Mouse (Mus musculus) spleen, embryonic (tissue): Measurements from ENCODE around the gene Tubb5.
"Not testable (repeated sequence)": the region's sequence is repeated elsewhere in the genome, so short reads cannot be mapped to it uniquely, and the experiment has no call there.

Source experiments
- CTCF ChIA-PET: fragments of 350-600 bp; sonication (Branson Sonifier 250); formaldehyde crosslinking; loops from one replicate; lab custom pipeline; 2022; lab: Charles Lee

Tubb5 gene

GRCm38 (mm10) chr17:35861198-35861857, 23.2 kb upstream of the Tubb5 start, which contains the start of gene Nrm:
TSS of gene Nrm (plus strand) at chr17:35861318.
- CTCF ChIA-PET: interaction anchor here (0.5 to 0.9 kb wide), 2 partner anchors 11 to 13 kb away, joined by 3 read pairs; no protein-coding TSS in a partner anchor

- CTCF ChIA-PET: interaction anchor here (0.5 to 0.6 kb wide), 2 partner anchors 11 to 35 kb away, joined by 3 read pairs; no protein-coding TSS in a partner anchor
These were observed 22.7 kb upstream of the Tubb5 start for GRCm38 (mm10) chr17:35860831-35861197.

- CTCF ChIA-PET: interaction anchor here (0.6 to 1.0 kb wide), 3 partner anchors 13 to 31 kb away, joined by 3 to 7 read pairs (median 4); no protein-coding TSS in a partner anchor
These were observed 21.7 kb upstream of the Tubb5 start for GRCm38 (mm10) chr17:35859835-35860234.

GRCm38 (mm10) chr17:35859371-35859770, 21.3 kb upstream of the Tubb5 start:
- CTCF ChIA-PET: interaction anchor here (0.6 to 1.0 kb wide), 3 partner anchors 13 to 31 kb away, joined by 3 to 7 read pairs (median 4); no protein-coding TSS in a partner anchor

- CTCF ChIA-PET: interaction anchor here (0.5 kb wide), 1 partner anchor 19 kb away, joined by 6 read pairs; no protein-coding TSS in a partner anchor
These were observed 12.9 kb upstream of the Tubb5 start for GRCm38 (mm10) chr17:35850974-35851373.

- CTCF ChIA-PET: no interaction called here
These were observed 10.0 kb upstream of the Tubb5 start for GRCm38 (mm10) chr17:35848112-35848511.

- CTCF ChIA-PET: no interaction called here
These were observed 5.4 kb upstream of the Tubb5 start for GRCm38 (mm10) chr17:35843514-35843913.

GRCm38 (mm10) chr17:35842006-35842405, 3.9 kb upstream of the Tubb5 start:
- CTCF ChIA-PET: interaction anchor here (1.0 kb wide), 1 partner anchor 32 kb away, joined by 3 read pairs; no protein-coding TSS in a partner anchor

- CTCF ChIA-PET: interaction anchor here (0.7 to 1.3 kb wide), 3 partner anchors 29 to 35 kb away, joined by 3 to 8 read pairs (median 3); no protein-coding TSS in a partner anchor
These were observed 3.2 kb upstream of the Tubb5 start, which contains the start of gene Mdc1 for GRCm38 (mm10) chr17:35841076-35841950. TSS of gene Mdc1 (plus strand) at chr17:35841515.

- CTCF ChIA-PET: interaction anchor here (0.7 to 1.3 kb wide), 2 partner anchors 30 to 35 kb away, joined by 3 to 8 read pairs; no protein-coding TSS in a partner anchor
These were observed 2.5 kb upstream of the Tubb5 start for GRCm38 (mm10) chr17:35840561-35840960.

- CTCF ChIA-PET: not testable (repeated sequence)
These were observed 896 bp upstream of the Tubb5 start for GRCm38 (mm10) chr17:35839002-35839401.

- CTCF ChIA-PET: no interaction called here
These were observed 464 bp upstream of the Tubb5 start for GRCm38 (mm10) chr17:35838570-35838969.

GRCm38 (mm10) chr17:35837487-35837886, 619 bp downstream of the Tubb5 start:
- CTCF ChIA-PET: interaction anchor here (0.7 to 0.8 kb wide), 3 partner anchors 29 to 1926 kb away, joined by 3 to 14 read pairs (median 6); no protein-coding TSS in a partner anchor

GRCm38 (mm10) chr17:35836991-35837422, 1.1 kb downstream of the Tubb5 start:
- CTCF ChIA-PET: interaction anchor here (0.7 to 2.4 kb wide), 4 partner anchors 30 to 1926 kb away, joined by 4 to 14 read pairs (median 10); no protein-coding TSS in a partner anchor

GRCm38 (mm10) chr17:35836178-35836965, 1.7 kb downstream of the Tubb5 start:
- CTCF ChIA-PET: interaction anchor here (1.0 to 2.4 kb wide), 4 partner anchors 9 to 37 kb away, joined by 3 to 13 read pairs (median 4); no protein-coding TSS in a partner anchor

- CTCF ChIA-PET: interaction anchor here (0.6 to 2.4 kb wide), 5 partner anchors 10 to 40 kb away, joined by 3 to 13 read pairs (median 4); no protein-coding TSS in a partner anchor
These were observed 2.5 kb downstream of the Tubb5 start for GRCm38 (mm10) chr17:35835424-35836140.

GRCm38 (mm10) chr17:35834696-35835422, 3.2 kb downstream of the Tubb5 start:
- CTCF ChIA-PET: interaction anchor here (2.4 kb wide), 1 partner anchor 39 kb away, joined by 13 read pairs; no protein-coding TSS in a partner anchor

GRCm38 (mm10) chr17:35833894-35834293, 4.2 kb downstream of the Tubb5 start:
- CTCF ChIA-PET: interaction anchor here (0.6 kb wide), 1 partner anchor 11 kb away, joined by 6 read pairs; the partner anchor contains the start of gene Flot1
